Mouse (Mus musculus): ENCODE measurements around the gene Gpr107. TPM values are rescaled to one million over a fixed set of nuclear protein-coding genes. Genes with fewer than 3 reads are reported as not detected.

Gene Gpr107
- total and polyA plus RNA-seq, 3 experiments = 16.4 to 18.3 TPM; not detected in 1

DNA sequence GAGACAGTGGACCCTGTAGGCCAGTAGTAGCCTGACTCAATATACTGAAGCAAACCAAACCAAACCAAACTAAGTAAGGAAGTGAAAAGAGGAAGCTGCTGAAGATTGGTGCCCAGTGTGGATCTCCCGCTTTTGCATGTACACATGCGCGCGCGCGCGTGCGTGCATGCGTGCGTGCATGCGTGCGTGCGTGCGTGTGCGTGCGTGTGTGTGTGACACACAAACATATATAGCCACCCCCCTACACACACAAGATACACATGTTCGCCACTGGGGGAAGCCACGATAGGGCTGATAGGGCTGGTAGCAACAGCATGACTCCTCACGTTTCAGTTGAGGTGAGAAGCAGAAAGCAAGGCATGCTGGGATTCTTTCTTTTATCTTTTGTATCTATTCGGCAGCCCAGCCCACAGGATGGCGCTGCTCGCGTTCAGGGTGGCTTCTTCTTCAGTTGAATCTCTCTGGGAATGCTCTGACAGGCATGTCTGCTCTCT lies 87.1 kb downstream of the Gpr107 start:
- peak overlapping the region; percentile 78 for H3K9ac ChIP-seq (ENCODE audit: control insufficient read depth, low read depth, low read length, poor library complexity, severe bottlenecking)
- peaks cover 0 to 3% of the 10 kb centered on the region in 2 experiments; a peak in 2 of 4 replicates for H3K36me3 ChIP-seq (ENCODE audit: control insufficient read depth in 1 of 2, insufficient read depth in 2 of 2, low read length in 2 of 2)
- H3K79me2 ChIP-seq (ENCODE audit: control insufficient read depth, insufficient read depth, low read length, poor library complexity) = no peaks in the 10 kb centered on the region
- H3K4me1 ChIP-seq (ENCODE audit: control insufficient read depth in 1 of 2, insufficient read depth in 2 of 2, low read length in 2 of 2) = peaks cover 0 to 11% of the 10 kb centered on the region in 2 experiments; a peak in 2 of 4 replicates
- H3K27me3 ChIP-seq (ENCODE audit: control insufficient read depth in 1 of 2, insufficient read depth in 2 of 2, low read length in 2 of 2) = no peaks in the 10 kb centered on the region
- no peaks in the 10 kb centered on the region for H3K9me3 ChIP-seq (replicated peaks; ENCODE audit: insufficient read depth, low read length)
- peak; percentile 95 for DNase-seq (ENCODE audit: low read depth, low spot score)
- TF ChIP-seq SMC3 (IDR thresholded peaks at IDR 0.05; ENCODE audit: low read depth, low read length) = peak; percentile 55
- peak; percentile 73 for TF ChIP-seq NRF1 (IDR thresholded peaks at IDR 0.05; ENCODE audit: insufficient read depth, low read depth, low read length, poor library complexity, severe bottlenecking)
- TF ChIP-seq POLR2AphosphoS2 (IDR thresholded peaks at IDR 0.05; ENCODE audit: low read length) = peak; percentile 100
- peak; percentile 95; the same call in 1 of the 2 replicates for TF ChIP-seq POLR2AphosphoS5 (IDR thresholded peaks at IDR 0.05; ENCODE audit: borderline replicate concordance, low read depth, low read length)
- TF ChIP-seq EP300 (IDR thresholded peaks at IDR 0.05; ENCODE audit: low read depth in 1 of 2, low read length in 2 of 2) = peak; percentile 27 to 52; a peak in 1 of 4 replicates
- peak; percentile 100 for TF ChIP-seq ZMIZ1 (IDR thresholded peaks at IDR 0.05; ENCODE audit: low read depth, low read length)
- peak; percentile 65 for TF ChIP-seq JUND (IDR thresholded peaks at IDR 0.05; ENCODE audit: low read depth, low read length)
- peak; percentile 87 for TF ChIP-seq BHLHE40 (IDR thresholded peaks at IDR 0.05; ENCODE audit: borderline replicate concordance, low read depth, low read length)
- TF ChIP-seq CTCF (IDR thresholded peaks at IDR 0.05 in 2 of 3, conservative IDR thresholded peaks at IDR 0.05 in 1 of 3; ENCODE audit: control insufficient read depth in 1 of 3, insufficient read depth in 1 of 3, low read depth in 2 of 3, low read length in 3 of 3, poor library complexity in 1 of 3, severe bottlenecking in 1 of 3) = peak; percentile 47 to 85 (median 70)
- peak; percentile 95 for TF ChIP-seq NELFE (IDR thresholded peaks at IDR 0.05; ENCODE audit: low read depth, low read length)
- peak; percentile 75 for TF ChIP-seq TCF12 (IDR thresholded peaks at IDR 0.05; ENCODE audit: low read depth, low read length)
- TF ChIP-seq SIN3A (IDR thresholded peaks at IDR 0.05; ENCODE audit: low read length) = peak; percentile 97
- no peak; the same call in 1 of the 2 replicates for TF ChIP-seq MAFK (IDR thresholded peaks at IDR 0.05; ENCODE audit: borderline replicate concordance, low read depth, low read length)
- peak; percentile 85 for TF ChIP-seq MYC (IDR thresholded peaks at IDR 0.05; ENCODE audit: low read depth, low read length)
- no peak for TF ChIP-seq CHD2 (IDR thresholded peaks at IDR 0.05; ENCODE audit: low read length)
- no peak; the same call in 1 of the 2 replicates for TF ChIP-seq ELF1 (IDR thresholded peaks at IDR 0.05; ENCODE audit: low read depth, low read length)
- TF ChIP-seq GATA1 (IDR thresholded peaks at IDR 0.05; ENCODE audit: low read depth, low read length) = peak; percentile 89
- peak; percentile 82; the same call in 1 of the 2 replicates for TF ChIP-seq HCFC1 (IDR thresholded peaks at IDR 0.05; ENCODE audit: low read depth, low read length)
- TF ChIP-seq MEF2A (IDR thresholded peaks at IDR 0.05; ENCODE audit: extremely low read depth, insufficient replicate concordance, low read depth, low read length, poor library complexity, severe bottlenecking) = peak; percentile 67; the same call in 1 of the 2 replicates
- 0 out of 2 replicates have a peak, but pooled peaks have one; percentile 53 for TF ChIP-seq KAT2A (conservative IDR thresholded peaks at IDR 0.05; ENCODE audit: low read depth, low read length)
- no peak for TF ChIP-seq CHD1 (IDR thresholded peaks at IDR 0.05; ENCODE audit: low read depth, low read length)
- peak; percentile 81 for TF ChIP-seq MAZ (IDR thresholded peaks at IDR 0.05; ENCODE audit: low read depth, low read length)
- peak; percentile 67 for TF ChIP-seq RAD21 (IDR thresholded peaks at IDR 0.05; ENCODE audit: low read depth, low read length)
- TF ChIP-seq ETS1 (IDR thresholded peaks at IDR 0.05; ENCODE audit: low read depth, low read length) = peak; percentile 97
- TF ChIP-seq ZC3H11A (IDR thresholded peaks at IDR 0.05; ENCODE audit: low read depth, low read length) = peak; percentile 38
- peak; percentile 53; the same call in 1 of the 2 replicates for TF ChIP-seq RCOR1 (IDR thresholded peaks at IDR 0.05; ENCODE audit: low read depth, low read length)
- TF ChIP-seq USF2 (IDR thresholded peaks at IDR 0.05; ENCODE audit: borderline replicate concordance in 1 of 2, insufficient read depth in 1 of 2, low read depth in 1 of 2, low read length in 2 of 2) = no peak
- peak; percentile 67 for TF ChIP-seq MXI1 (IDR thresholded peaks at IDR 0.05; ENCODE audit: low read depth, low read length)
- TF ChIP-seq ZNF384 (IDR thresholded peaks at IDR 0.05; ENCODE audit: low read depth, low read length) = no peak
- peak; percentile 84 for TF ChIP-seq MAX (IDR thresholded peaks at IDR 0.05; ENCODE audit: low read length)
- no peak; the same call in 1 of the 2 replicates for TF ChIP-seq USF1 (IDR thresholded peaks at IDR 0.05; ENCODE audit: low read depth, low read length)
- peak; percentile 99 for TF ChIP-seq TBP (IDR thresholded peaks at IDR 0.05; ENCODE audit: low read depth, low read length)
- no peak for TF ChIP-seq UBTF (IDR thresholded peaks at IDR 0.05; ENCODE audit: borderline replicate concordance, insufficient read depth, low read depth, low read length)
- peak; percentile 100 for TF ChIP-seq POLR2A (IDR thresholded peaks at IDR 0.05; ENCODE audit: control insufficient read depth in 1 of 2, insufficient read depth in 1 of 2, low read depth in 1 of 2, low read length in 2 of 2, poor library complexity in 1 of 2)
- peak; percentile 84; the same call in 1 of the 2 replicates for TF ChIP-seq E2F4 (IDR thresholded peaks at IDR 0.05; ENCODE audit: borderline replicate concordance, low read depth, low read length)
- H3K4me3 ChIP-seq (ENCODE audit: control insufficient read depth in 1 of 2, insufficient read depth in 1 of 2, low read depth in 2 of 2, low read length in 2 of 2) = peak overlapping the region; percentile 44 to 50
- H3K27ac ChIP-seq (ENCODE audit: control insufficient read depth, low read depth, low read length) = peak overlapping the region; percentile 89
